Mouse (Mus musculus): ENCODE results near the gene Smarcc1.

- no peak for TF ChIP-seq CTCF (IDR thresholded peaks at IDR 0.05; ENCODE audit: low read depth)
- TF ChIP-seq EP300 (optimal IDR thresholded peaks at IDR 0.05), result no peak
Observed at GRCm38 (mm10) chr9:110246321-110246640, 128.8 kb downstream of the Smarcc1 start.
